Mouse (Mus musculus) midbrain, embryonic 16.5 days (tissue): ENCODE measurements around the gene Tmod4. TPM values are rescaled to one million over a fixed set of nuclear protein-coding genes. Genes with fewer than 3 reads are reported as not detected.
A peak's percentile ranks its signal among the peaks of the same experiment; 100 is the strongest.
"Not testable (repeated sequence)": the region's sequence is repeated elsewhere in the genome, so short reads cannot be mapped to it uniquely, and the experiment has no call there.

Experiments
- ATAC-seq: fragments of 200-750 bp; cut with Nextera tagmentation; 2 replicates; pipeline ENCODE4 v1.8.0; 2017; ENCODE audit warnings: moderate TSS enrichment
- H3K27ac ChIP-seq: fragments of 300-500 bp; sonication (generic); 2 replicates; pipeline ENCODE4 v1.5.1; 2014; ENCODE audit warnings: mild to moderate bottlenecking, low read length, mixed read lengths
- H3K27me3 ChIP-seq: fragments of 300-500 bp; sonication (generic); 2 replicates; pipeline ENCODE4 v1.6.1; 2014; ENCODE audit warnings: low read depth, low read length, mixed read lengths; ENCODE audit not compliant: control insufficient read depth, insufficient read depth
- H3K36me3 ChIP-seq: fragments of 300-500 bp; sonication (generic); 2 replicates; pipeline ENCODE4 v1.6.1; 2014; ENCODE audit warnings: mild to moderate bottlenecking, low read length, moderate library complexity, mixed read lengths; ENCODE audit not compliant: control insufficient read depth, insufficient read depth
- H3K4me1 ChIP-seq: fragments of 300-500 bp; sonication (generic); 2 replicates; pipeline ENCODE4 v1.6.1; 2014; ENCODE audit warnings: mild to moderate bottlenecking, low read length, mixed read lengths; ENCODE audit not compliant: control insufficient read depth, insufficient read depth
- H3K4me2 ChIP-seq: fragments of 300-500 bp; sonication (generic); 2 replicates; pipeline ENCODE4 v1.6.1; 2014; ENCODE audit warnings: mild to moderate bottlenecking, low read length, mixed read lengths
- H3K4me3 ChIP-seq: fragments of 300-500 bp; sonication (generic); 2 replicates; pipeline ENCODE4 v1.5.1; 2014; ENCODE audit warnings: low read depth, mild to moderate bottlenecking, low read length, moderate library complexity, mixed read lengths
- H3K9ac ChIP-seq: fragments of 300-500 bp; sonication (generic); 2 replicates; pipeline ENCODE4 v1.6.1; 2014; ENCODE audit warnings: low read depth, low read length, mixed read lengths
- H3K9me3 ChIP-seq: fragments of 300-500 bp; sonication (generic); replicated peaks from 2 replicates; pipeline ENCODE4 v1.6.1; 2014; ENCODE audit warnings: mild to moderate bottlenecking, low read length, mixed read lengths; ENCODE audit not compliant: control insufficient read depth, poor library complexity, severe bottlenecking
- WGBS: fragments of 180-500 bp; shearing (Covaris S2); extraction: QIAGEN DNeasy Blood & Tissue Kit; methylation state at CpG from one replicate; pipeline ENCODE4 v1.1.7; 2014; 5-methylcytosine and 5-hydroxymethylcytosine counted together
- polyA plus RNA-seq: library from polyadenylated mRNA; unstranded; fragments of >200 nt; fragmentation: Nextera tagmentation; extraction: Ambion mirVana; gene quantifications from 2 replicates; pipeline ENCODE4 v1.2.1, GENCODE M21; 2015

Gene Tmod4
- polyA plus RNA-seq, 1 experiment from 2014 or later, result 1.1 TPM

- H3K9ac ChIP-seq, result peak within 1 kb of the TSS; percentile 87
- WGBS, result under 1% methylated on average over 53 of the region's 54 CpGs
These were observed 13.2 kb upstream of the Tmod4 start, which contains the start of gene Vps72 for GRCm38 (mm10) chr3:95110911-95111726. Vps72 (plus strand) TSS chr3:95111022.

GRCm38 (mm10) chr3:95112760-95113159, 11.5 kb upstream of the Tmod4 start:
- peaks cover 10% of the 10 kb centered on the region for H3K4me1 ChIP-seq
- H3K27me3 ChIP-seq, result no peaks in the 10 kb centered on the region
- no peak overlapping the region for H3K4me3 ChIP-seq
- H3K36me3 ChIP-seq, result peaks cover 4% of the 10 kb centered on the region
- H3K4me2 ChIP-seq, result no peak overlapping the region
- H3K9me3 ChIP-seq, result no peaks in the 10 kb centered on the region
- no peak overlapping the region for H3K9ac ChIP-seq
- ATAC-seq, result no peak
- H3K27ac ChIP-seq, result no peak overlapping the region
- 95% methylated on average over 1 of the region's 1 CpGs for WGBS

More at GRCm38 (mm10) chr3:95110911-95111726, 13.2 kb upstream of the Tmod4 start, which contains the start of gene Vps72:
- H3K9me3 ChIP-seq, result no peaks in the 10 kb centered on the region
- peak within 1 kb of the TSS; percentile 90 for H3K4me3 ChIP-seq
- peaks cover 4% of the 10 kb centered on the region for H3K36me3 ChIP-seq
- H3K4me1 ChIP-seq, result peaks cover 10% of the 10 kb centered on the region
- no peaks in the 10 kb centered on the region for H3K27me3 ChIP-seq
- ATAC-seq, result peak; percentile 60
- peak within 1 kb of the TSS; percentile 58 for H3K4me2 ChIP-seq
- H3K27ac ChIP-seq, result peak within 1 kb of the TSS; percentile 94

- Histone ChIP-seq H3K9me3 (no peaks in the 10 kb centered on the region), H3K4me2 (no peak overlapping the region), H3K4me1 (peaks cover 1% of the 10 kb centered on the region; the same call in 1 of the 2 replicates), H3K4me3 (no peak overlapping the region), H3K27me3 (no peaks in the 10 kb centered on the region), H3K36me3 (peaks cover 37% of the 10 kb centered on the region), H3K9ac (no peak overlapping the region), H3K27ac (no peak overlapping the region)
- ATAC-seq, result no peak
- WGBS, result 94% methylated on average over 2 of the region's 2 CpGs
These were observed 6.5 kb upstream of the Tmod4 start for GRCm38 (mm10) chr3:95117751-95118150.

GRCm38 (mm10) chr3:95121580-95121979, 2.7 kb upstream of the Tmod4 start:
- Histone ChIP-seq H3K4me2 (no peak overlapping the region), H3K27me3 (no peaks in the 10 kb centered on the region), H3K27ac (no peak overlapping the region), H3K4me3 (no peak overlapping the region), H3K9me3 (no peaks in the 10 kb centered on the region), H3K4me1 (no peaks in the 10 kb centered on the region), H3K9ac (no peak overlapping the region), H3K36me3 (peaks cover 36% of the 10 kb centered on the region)
- no peak for ATAC-seq
- WGBS, result 88% methylated on average over 6 of the region's 6 CpGs

GRCm38 (mm10) chr3:95124972-95125371, 696 bp downstream of the Tmod4 start:
- ATAC-seq, result no peak
- H3K4me1 ChIP-seq, result no peaks in the 10 kb centered on the region
- H3K27me3 ChIP-seq, result no peaks in the 10 kb centered on the region
- H3K4me3 ChIP-seq, result no peak overlapping the region
- 30% methylated on average over 5 of the region's 5 CpGs for WGBS
- peaks cover 25% of the 10 kb centered on the region for H3K36me3 ChIP-seq
- H3K9me3 ChIP-seq, result no peaks in the 10 kb centered on the region
- no peak overlapping the region for H3K9ac ChIP-seq
- no peak overlapping the region for H3K27ac ChIP-seq
- H3K4me2 ChIP-seq, result no peak overlapping the region

- Histone ChIP-seq H3K36me3 (0 out of 2 replicates have a peak, but pooled peaks cover 2% of the 10 kb centered on the region), H3K9me3 (no peaks in the 10 kb centered on the region), H3K27me3 (no peaks in the 10 kb centered on the region), H3K4me2 (no peak overlapping the region), H3K4me3 (no peak overlapping the region), H3K9ac (no peak overlapping the region), H3K4me1 (peaks cover 6% of the 10 kb centered on the region), H3K27ac (no peak overlapping the region)
- WGBS, result 46% methylated on average over 6 of the region's 6 CpGs
- no peak for ATAC-seq
These were observed 5.0 kb downstream of the Tmod4 start for GRCm38 (mm10) chr3:95129226-95129651.

- Histone ChIP-seq H3K4me1 (peaks cover 8% of the 10 kb centered on the region), H3K4me2 (no peak overlapping the region), H3K36me3 (0 out of 2 replicates have a peak, but pooled peaks cover 2% of the 10 kb centered on the region), H3K27ac (no peak overlapping the region), H3K4me3 (no peak overlapping the region), H3K9ac (no peak overlapping the region), H3K9me3 (no peaks in the 10 kb centered on the region), H3K27me3 (no peaks in the 10 kb centered on the region)
- ATAC-seq, result no peak
- 95% methylated on average over 5 of the region's 5 CpGs for WGBS
These were observed 5.8 kb downstream of the Tmod4 start for GRCm38 (mm10) chr3:95130081-95130480.

GRCm38 (mm10) chr3:95132389-95132788, 8.1 kb downstream of the Tmod4 start:
- not testable (repeated sequence) for H3K27ac ChIP-seq, H3K9me3 ChIP-seq, H3K4me3 ChIP-seq, H3K27me3 ChIP-seq, H3K9ac ChIP-seq, H3K4me2 ChIP-seq, ATAC-seq, H3K36me3 ChIP-seq
- WGBS, result 75% methylated on average over 2 of the region's 2 CpGs
- H3K4me1 ChIP-seq, result peaks cover 20% of the 10 kb centered on the region

GRCm38 (mm10) chr3:95133176-95133575, 8.9 kb downstream of the Tmod4 start:
- 58% methylated on average over 11 of the region's 11 CpGs for WGBS
- peak; percentile 6; the same call in 1 of the 2 replicates for ATAC-seq

More at GRCm38 (mm10) chr3:95133176-95133575, 8.9 kb downstream of the Tmod4 start:
- peak overlapping the region; percentile 83 for H3K9ac ChIP-seq
- H3K36me3 ChIP-seq, result 0 out of 2 replicates have a peak, but pooled peaks cover 2% of the 10 kb centered on the region
- H3K27me3 ChIP-seq, result no peaks in the 10 kb centered on the region
- H3K4me2 ChIP-seq, result peak overlapping the region; percentile 95
- peak overlapping the region; percentile 71 for H3K4me3 ChIP-seq
- H3K4me1 ChIP-seq, result peaks cover 20% of the 10 kb centered on the region
- H3K9me3 ChIP-seq, result no peaks in the 10 kb centered on the region
- peak overlapping the region; percentile 83 for H3K27ac ChIP-seq
